Mouse (Mus musculus) lung, postnatal 14 days (tissue): ENCODE results near the gene Srsf5.

ENCODE experiments used
- DNase-seq: peaks from one replicate; pipeline ENCODE4 v3.0.0; 2021

Gene Srsf5

GRCm38 (mm10) chr12:80998528-80999221 lies 53.4 kb downstream of the Srsf5 start:
- no peak for DNase-seq
